Mouse (Mus musculus): ENCODE measurements around the gene Pnpo. TPM values are rescaled to one million over a fixed set of nuclear protein-coding genes. Genes with fewer than 3 reads are reported as not detected.

Gene Pnpo
- polyA plus RNA-seq, 1 experiment from 2014 or later, result 206 TPM

GRCm38 (mm10) chr11:96950767-96951166 is 7.0 kb upstream of the Pnpo start:
- Histone ChIP-seq H3K4me1 (replicated peaks; ENCODE audit: control insufficient read depth, insufficient read depth, low read length) (peaks cover 30% of the 10 kb centered on the region), H3K27ac (ENCODE audit: low read depth, low read length) (no peak overlapping the region), H3K9me3 (ENCODE audit: control insufficient read depth, low read length) (no peaks in the 10 kb centered on the region), H3K27me3 (replicated peaks; ENCODE audit: control insufficient read depth, insufficient read depth, low read length) (no peaks in the 10 kb centered on the region), H3K9ac (ENCODE audit: low read depth, low read length) (no peak overlapping the region), H3K4me3 (ENCODE audit: low read depth, low read length) (no peak overlapping the region), H3K4me2 (no peak overlapping the region), H3K36me3 (ENCODE audit: control insufficient read depth, insufficient read depth, low read length) (peaks cover 49% of the 10 kb centered on the region)
- 91% methylated on average over 3 of the region's 3 CpGs for WGBS
- ATAC-seq (replicated peaks; ENCODE audit: low FRiP score) (no peak), DNase-seq (ENCODE audit: low spot score) (no peak)

GRCm38 (mm10) chr11:96947849-96948248 is 4.1 kb upstream of the Pnpo start:
- Histone ChIP-seq H3K4me1 (replicated peaks; ENCODE audit: control insufficient read depth, insufficient read depth, low read length) (peaks cover 18% of the 10 kb centered on the region), H3K27ac (ENCODE audit: low read depth, low read length) (peak overlapping the region; percentile 87), H3K4me3 (ENCODE audit: low read depth, low read length) (peak overlapping the region; percentile 71), H3K36me3 (ENCODE audit: control insufficient read depth, insufficient read depth, low read length) (peaks cover 34% of the 10 kb centered on the region), H3K9me3 (ENCODE audit: control insufficient read depth, low read length) (no peaks in the 10 kb centered on the region), H3K27me3 (replicated peaks; ENCODE audit: control insufficient read depth, insufficient read depth, low read length) (no peaks in the 10 kb centered on the region), H3K9ac (ENCODE audit: low read depth, low read length) (peak overlapping the region; percentile 60), H3K4me2 (peak overlapping the region; percentile 80)
- peak; percentile 80 for ATAC-seq (replicated peaks; ENCODE audit: low FRiP score)
- 44% methylated on average over 4 of the region's 4 CpGs for WGBS
- peak; percentile 77 for DNase-seq (ENCODE audit: low spot score)

DNA sequence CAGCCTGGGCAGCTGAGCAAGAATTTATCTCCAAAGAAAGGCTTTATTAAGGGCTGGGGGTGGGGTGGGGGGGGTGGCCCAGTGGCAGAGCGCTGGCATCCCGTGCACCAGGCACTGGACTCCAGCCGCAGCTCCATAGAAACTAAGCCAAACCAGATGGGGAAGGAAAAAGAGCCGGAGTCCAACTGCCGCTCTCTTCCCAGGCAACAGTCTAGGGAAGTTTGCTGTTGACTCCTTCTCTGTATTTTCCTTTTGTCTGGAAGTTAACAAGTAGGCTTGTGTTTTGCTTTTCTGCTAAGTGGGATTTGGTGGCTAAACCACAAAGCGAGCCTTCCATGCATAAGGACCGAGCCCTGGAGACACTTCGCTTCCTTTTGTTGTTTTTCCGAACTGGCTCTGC is 2.7 kb upstream of the Pnpo start:
- no peaks in the 10 kb centered on the region for H3K9me3 ChIP-seq (ENCODE audit: control insufficient read depth, low read length)
- H3K4me1 ChIP-seq (replicated peaks; ENCODE audit: control insufficient read depth, insufficient read depth, low read length), result peaks cover 26% of the 10 kb centered on the region
- peak overlapping the region; percentile 60 for H3K9ac ChIP-seq (ENCODE audit: low read depth, low read length)
- ATAC-seq (replicated peaks; ENCODE audit: low FRiP score) (no peak), DNase-seq (ENCODE audit: low spot score) (no peak)
- no peaks in the 10 kb centered on the region for H3K27me3 ChIP-seq (replicated peaks; ENCODE audit: control insufficient read depth, insufficient read depth, low read length)
- peak overlapping the region; percentile 80 for H3K4me2 ChIP-seq
- 62% methylated on average over 9 of the region's 9 CpGs for WGBS
- H3K27ac ChIP-seq (ENCODE audit: low read depth, low read length), result peak overlapping the region; percentile 83
- peaks cover 21% of the 10 kb centered on the region for H3K36me3 ChIP-seq (ENCODE audit: control insufficient read depth, insufficient read depth, low read length)
- peak overlapping the region; percentile 71 for H3K4me3 ChIP-seq (ENCODE audit: low read depth, low read length)

GRCm38 (mm10) chr11:96944844-96945580 is 1.2 kb upstream of the Pnpo start:
- Histone ChIP-seq H3K4me1 (replicated peaks; ENCODE audit: control insufficient read depth, insufficient read depth, low read length) (peaks cover 34% of the 10 kb centered on the region), H3K4me2 (peak overlapping the region; percentile 80), H3K36me3 (ENCODE audit: control insufficient read depth, insufficient read depth, low read length) (peaks cover 14% of the 10 kb centered on the region; the same call in 1 of the 2 replicates), H3K27ac (ENCODE audit: low read depth, low read length) (peak overlapping the region; percentile 83), H3K9ac (ENCODE audit: low read depth, low read length) (peak overlapping the region; percentile 77), H3K27me3 (replicated peaks; ENCODE audit: control insufficient read depth, insufficient read depth, low read length) (no peaks in the 10 kb centered on the region), H3K4me3 (ENCODE audit: low read depth, low read length) (peak overlapping the region; percentile 71), H3K9me3 (ENCODE audit: control insufficient read depth, low read length) (no peaks in the 10 kb centered on the region)
- DNase-seq (ENCODE audit: low spot score), result no peak
- WGBS, result 39% methylated on average over 14 of the region's 14 CpGs
- no peak for ATAC-seq (replicated peaks; ENCODE audit: low FRiP score)

GRCm38 (mm10) chr11:96941989-96942590 is 1.7 kb downstream of the Pnpo start:
- Histone ChIP-seq H3K4me1 (replicated peaks; ENCODE audit: control insufficient read depth, insufficient read depth, low read length) (peaks cover 35% of the 10 kb centered on the region), H3K9ac (ENCODE audit: low read depth, low read length) (peak overlapping the region; percentile 77), H3K4me3 (ENCODE audit: low read depth, low read length) (peak overlapping the region; percentile 71), H3K9me3 (ENCODE audit: control insufficient read depth, low read length) (no peaks in the 10 kb centered on the region), H3K36me3 (ENCODE audit: control insufficient read depth, insufficient read depth, low read length) (peaks cover 15% of the 10 kb centered on the region), H3K27me3 (replicated peaks; ENCODE audit: control insufficient read depth, insufficient read depth, low read length) (no peaks in the 10 kb centered on the region), H3K4me2 (peak overlapping the region; percentile 80), H3K27ac (ENCODE audit: low read depth, low read length) (peak overlapping the region; percentile 95)
- 54% methylated on average over 6 of the region's 6 CpGs for WGBS
- no peak for DNase-seq (ENCODE audit: low spot score)
- peak; percentile 76 for ATAC-seq (replicated peaks; ENCODE audit: low FRiP score)

DNA sequence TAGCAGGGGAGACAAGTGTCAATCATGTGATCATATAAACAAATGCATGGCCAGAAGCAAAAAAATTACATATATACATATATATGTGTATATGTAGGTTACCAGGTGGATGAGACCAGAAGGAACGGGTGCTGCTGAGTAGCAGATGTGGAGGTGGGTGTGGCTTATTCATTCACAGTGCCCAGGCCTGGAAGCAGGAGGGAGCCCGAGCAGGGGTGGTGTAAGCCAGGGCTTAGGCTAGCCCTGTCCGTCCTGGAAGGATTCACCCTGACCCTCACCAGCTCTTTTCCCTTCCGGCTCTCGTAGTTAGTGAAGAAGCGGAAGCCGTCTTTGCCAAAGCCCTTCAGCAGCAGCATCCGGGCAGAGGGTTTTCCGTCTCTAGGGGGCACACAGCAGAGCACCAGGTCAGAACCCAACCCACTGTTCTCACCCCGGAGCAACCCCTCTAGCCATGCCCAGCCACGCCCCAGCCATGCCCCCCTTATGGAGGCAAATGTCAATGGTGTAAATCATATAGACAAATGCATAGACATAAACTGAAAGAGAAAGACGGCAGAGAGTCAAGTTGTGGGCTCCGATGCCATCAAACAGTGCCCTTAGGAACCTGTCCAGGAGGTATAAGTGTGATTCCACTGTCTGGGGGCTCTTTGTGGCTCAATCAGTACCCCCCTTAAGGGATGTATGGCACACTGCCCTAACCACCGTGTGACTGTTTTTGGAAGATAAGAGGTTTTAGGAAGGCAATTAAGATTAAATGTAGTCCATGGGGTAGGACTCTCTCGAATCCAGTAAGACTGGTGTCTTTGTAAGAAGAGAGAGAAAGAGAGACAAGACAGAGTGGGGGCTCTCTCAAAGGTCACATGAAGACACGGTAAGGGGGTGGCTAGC is 3.0 kb downstream of the Pnpo start:
- no peak for DNase-seq (ENCODE audit: low spot score)
- peak overlapping the region; percentile 95 for H3K27ac ChIP-seq (ENCODE audit: low read depth, low read length)
- peak; percentile 27 for ATAC-seq (replicated peaks; ENCODE audit: low FRiP score)
- H3K4me3 ChIP-seq (ENCODE audit: low read depth, low read length), result peak overlapping the region; percentile 71
- H3K36me3 ChIP-seq (ENCODE audit: control insufficient read depth, insufficient read depth, low read length), result peaks cover 15% of the 10 kb centered on the region
- WGBS, result 62% methylated on average over 16 of the region's 16 CpGs
- H3K27me3 ChIP-seq (replicated peaks; ENCODE audit: control insufficient read depth, insufficient read depth, low read length), result no peaks in the 10 kb centered on the region
- no peaks in the 10 kb centered on the region for H3K9me3 ChIP-seq (ENCODE audit: control insufficient read depth, low read length)
- peaks cover 36% of the 10 kb centered on the region for H3K4me1 ChIP-seq (replicated peaks; ENCODE audit: control insufficient read depth, insufficient read depth, low read length)
- peak overlapping the region; percentile 49 for H3K9ac ChIP-seq (ENCODE audit: low read depth, low read length)
- H3K4me2 ChIP-seq, result peak overlapping the region; percentile 80

DNA sequence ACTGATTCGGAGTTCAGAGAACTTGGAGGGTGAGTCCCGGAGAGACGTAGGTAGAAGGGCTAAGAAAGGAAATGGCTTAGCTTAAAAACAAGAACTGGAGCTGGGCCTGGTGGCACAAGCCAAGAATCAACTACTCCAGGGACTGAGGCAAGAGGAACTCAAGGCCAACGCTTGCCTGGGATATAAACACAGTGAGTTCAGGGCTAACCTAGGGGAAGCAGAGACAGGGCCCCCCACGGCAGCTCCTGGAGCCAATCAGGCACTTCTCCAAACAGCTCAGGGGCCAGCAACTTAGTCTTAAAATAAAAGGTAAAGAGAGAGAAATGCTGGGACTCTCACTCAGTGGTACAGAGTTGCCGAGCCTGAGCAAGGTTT is 5.4 kb downstream of the Pnpo start:
- no peak for ATAC-seq (replicated peaks; ENCODE audit: low FRiP score)
- 80% methylated on average over 6 of the region's 6 CpGs for WGBS
- peak overlapping the region; percentile 62 for H3K27ac ChIP-seq (ENCODE audit: low read depth, low read length)
- H3K4me1 ChIP-seq (replicated peaks; ENCODE audit: control insufficient read depth, insufficient read depth, low read length), result peaks cover 51% of the 10 kb centered on the region
- peaks cover 15% of the 10 kb centered on the region for H3K36me3 ChIP-seq (ENCODE audit: control insufficient read depth, insufficient read depth, low read length)
- no peak for DNase-seq (ENCODE audit: low spot score)
- no peak overlapping the region for H3K4me3 ChIP-seq (ENCODE audit: low read depth, low read length)
- no peaks in the 10 kb centered on the region for H3K9me3 ChIP-seq (ENCODE audit: control insufficient read depth, low read length)
- no peak overlapping the region; the same call in none of the 2 replicates for H3K4me2 ChIP-seq
- no peak overlapping the region; the same call in 1 of the 2 replicates for H3K9ac ChIP-seq (ENCODE audit: low read depth, low read length)
- H3K27me3 ChIP-seq (replicated peaks; ENCODE audit: control insufficient read depth, insufficient read depth, low read length), result no peaks in the 10 kb centered on the region

DNA sequence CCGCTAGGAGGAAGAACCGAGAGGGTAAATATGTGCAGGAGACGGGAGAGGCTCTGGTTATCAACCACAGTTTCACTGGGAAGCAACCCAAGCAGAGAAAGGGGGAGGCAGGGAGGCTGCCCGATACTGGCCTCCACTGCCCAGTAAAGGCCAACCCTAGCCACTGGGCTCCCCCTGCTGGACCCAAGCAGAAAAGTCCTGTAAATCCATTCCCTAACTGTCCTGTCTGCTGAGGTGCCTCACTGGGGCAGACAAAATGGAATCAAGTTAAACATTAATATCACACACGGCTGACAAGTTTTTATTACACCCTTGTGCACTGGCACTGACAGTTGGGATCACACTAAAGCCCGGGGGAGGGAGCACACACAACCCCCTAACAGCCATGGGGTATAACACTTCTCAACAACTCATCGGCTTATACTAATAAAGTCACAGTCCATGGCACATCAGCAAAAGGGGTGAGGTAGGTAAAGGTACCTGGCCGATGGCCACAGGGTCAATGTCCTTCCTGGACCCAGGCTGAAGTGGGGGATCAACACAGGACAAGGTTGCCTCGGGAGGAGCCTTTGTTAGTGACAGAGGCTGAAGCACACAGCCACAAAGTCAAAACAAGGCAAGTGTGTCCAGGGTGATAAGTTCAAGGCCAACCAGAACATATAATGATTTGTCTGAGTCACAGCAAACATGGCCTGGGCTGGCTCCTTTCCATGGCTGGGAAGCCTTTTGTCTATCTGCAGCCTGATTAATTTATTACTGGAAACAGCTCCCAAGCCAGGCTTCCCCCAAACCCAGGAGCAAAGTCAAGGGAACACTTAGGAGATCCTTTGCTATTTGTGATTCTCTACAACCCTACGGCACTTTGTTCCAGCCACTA is 6.0 kb downstream of the Pnpo start:
- H3K9ac ChIP-seq (ENCODE audit: low read depth, low read length), result 0 out of 2 replicates have a peak overlapping the region, but pooled peaks have one; percentile 13
- H3K9me3 ChIP-seq (ENCODE audit: control insufficient read depth, low read length), result no peaks in the 10 kb centered on the region
- H3K27me3 ChIP-seq (replicated peaks; ENCODE audit: control insufficient read depth, insufficient read depth, low read length), result no peaks in the 10 kb centered on the region
- WGBS, result 51% methylated on average over 10 of the region's 10 CpGs
- peak overlapping the region; percentile 62 for H3K27ac ChIP-seq (ENCODE audit: low read depth, low read length)
- no peak for DNase-seq (ENCODE audit: low spot score)
- no peak overlapping the region for H3K4me3 ChIP-seq (ENCODE audit: low read depth, low read length)
- peaks cover 48% of the 10 kb centered on the region for H3K4me1 ChIP-seq (replicated peaks; ENCODE audit: control insufficient read depth, insufficient read depth, low read length)
- no peak overlapping the region; the same call in 1 of the 2 replicates for H3K4me2 ChIP-seq
- H3K36me3 ChIP-seq (ENCODE audit: control insufficient read depth, insufficient read depth, low read length), result peaks cover 15% of the 10 kb centered on the region
- ATAC-seq (replicated peaks; ENCODE audit: low FRiP score), result no peak
